Mouse (Mus musculus) megakaryocyte, embryonic 14.5 days (primary cell): Measurements from ENCODE around the gene Mctp2. TPM values are rescaled to one million over a fixed set of nuclear protein-coding genes. Genes with fewer than 3 reads are reported as not detected.
A peak's percentile ranks its signal among the peaks of the same experiment; 100 is the strongest.

Experiments
- H3K27me3 ChIP-seq: replicated peaks from 2 replicates; pipeline ENCODE3; 2012; ENCODE audit warnings: inconsistent platforms
- H3K36me3 ChIP-seq: replicated peaks from 2 replicates; pipeline ENCODE3; 2012; ENCODE audit warnings: low read length, inconsistent platforms, mixed read lengths
- H3K4me1 ChIP-seq: 2 replicates; pipeline ENCODE4 v1.6.1; 2012; ENCODE audit warnings: inconsistent platforms
- H3K4me3 ChIP-seq: replicated peaks from 2 replicates; pipeline ENCODE3; 2012; ENCODE audit warnings: moderate library complexity, mild to moderate bottlenecking, inconsistent platforms
- H3K9me3 ChIP-seq: 2 replicates; pipeline ENCODE4 v1.6.1; 2012; ENCODE audit warnings: inconsistent platforms
- FLI1 ChIP-seq: IDR thresholded peaks from 2 replicates; pipeline ENCODE4 v1.6.1; 2012; ENCODE audit warnings: low read length, inconsistent platforms, mixed read lengths
- GATA1 ChIP-seq: IDR thresholded peaks from 3 replicates; pipeline ENCODE4 v1.6.1; 2012; ENCODE audit warnings: mixed read lengths, low read length, inconsistent platforms, borderline replicate concordance
- polyA plus RNA-seq: library from polyadenylated mRNA; stranded (reverse); fragments of >175 nt; gene quantifications from 2 replicates; pipeline ENCODE4 v1.2.3, GENCODE M21; 2012; ENCODE audit warnings: low replicate concordance; ENCODE audit not compliant: insufficient read depth

Mctp2 gene
- polyA plus RNA-seq, result not detected in 2 replicates

GRCm38 (mm10) chr7:72306382-72306841 lies at the start of gene Mctp2:
Gene Mctp2, minus strand, starts transcription at chr7:72306608.
- TF ChIP-seq GATA1, result no peak
- no peak for TF ChIP-seq FLI1
- peak within 1 kb of the TSS; percentile 94 for H3K4me3 ChIP-seq
- no peaks in the 10 kb centered on the region for H3K9me3 ChIP-seq
- peaks cover 51% of the 10 kb centered on the region for H3K4me1 ChIP-seq
- H3K27me3 ChIP-seq, result peaks cover 11% of the 10 kb centered on the region
- H3K36me3 ChIP-seq, result no peaks in the 10 kb centered on the region

- H3K27me3 ChIP-seq, result no peaks in the 10 kb centered on the region
- H3K4me1 ChIP-seq, result no peaks in the 10 kb centered on the region; the same call in 1 of the 2 replicates
- H3K9me3 ChIP-seq, result no peaks in the 10 kb centered on the region
- H3K36me3 ChIP-seq, result no peaks in the 10 kb centered on the region
- TF ChIP-seq FLI1, result no peak
- no peak for TF ChIP-seq GATA1
- no peak overlapping the region for H3K4me3 ChIP-seq
Measured at GRCm38 (mm10) chr7:72345901-72346300, 39.5 kb upstream of the Mctp2 start.

- Histone ChIP-seq H3K9me3 (no peaks in the 10 kb centered on the region), H3K27me3 (no peaks in the 10 kb centered on the region), H3K36me3 (no peaks in the 10 kb centered on the region), H3K4me3 (no peak overlapping the region), H3K4me1 (peaks cover 4% of the 10 kb centered on the region; the same call in 1 of the 2 replicates)
- TF ChIP-seq GATA1 (no peak), FLI1 (no peak)
Measured at GRCm38 (mm10) chr7:72343751-72344150, 37.3 kb upstream of the Mctp2 start.

GRCm38 (mm10) chr7:72342822-72343221 lies 36.4 kb upstream of the Mctp2 start:
- Histone ChIP-seq H3K4me3 (no peak overlapping the region), H3K36me3 (no peaks in the 10 kb centered on the region)

GRCm38 (mm10) chr7:72325961-72326360 lies 19.6 kb upstream of the Mctp2 start:
- peaks cover 6% of the 10 kb centered on the region for H3K9me3 ChIP-seq
- H3K4me3 ChIP-seq, result no peak overlapping the region
- TF ChIP-seq FLI1 (no peak), GATA1 (no peak)
- no peaks in the 10 kb centered on the region for H3K27me3 ChIP-seq
- no peaks in the 10 kb centered on the region for H3K4me1 ChIP-seq
- H3K36me3 ChIP-seq, result no peaks in the 10 kb centered on the region

More at GRCm38 (mm10) chr7:72342822-72343221, 36.4 kb upstream of the Mctp2 start:
- TF ChIP-seq FLI1 (no peak), GATA1 (no peak)
- Histone ChIP-seq H3K9me3 (no peaks in the 10 kb centered on the region), H3K4me1 (peaks cover 4% of the 10 kb centered on the region; the same call in 1 of the 2 replicates), H3K27me3 (no peaks in the 10 kb centered on the region)

- H3K4me3 ChIP-seq, result no peak overlapping the region
- TF ChIP-seq FLI1, result no peak
- no peak for TF ChIP-seq GATA1
- peaks cover 19% of the 10 kb centered on the region for H3K9me3 ChIP-seq
- H3K27me3 ChIP-seq, result peaks cover 5% of the 10 kb centered on the region
- no peaks in the 10 kb centered on the region for H3K4me1 ChIP-seq
- H3K36me3 ChIP-seq, result no peaks in the 10 kb centered on the region
Measured at GRCm38 (mm10) chr7:72320906-72321305, 14.5 kb upstream of the Mctp2 start.

- peaks cover 5% of the 10 kb centered on the region for H3K27me3 ChIP-seq
- H3K4me3 ChIP-seq, result no peak overlapping the region
- peaks cover 19% of the 10 kb centered on the region for H3K9me3 ChIP-seq
- H3K36me3 ChIP-seq, result no peaks in the 10 kb centered on the region
- TF ChIP-seq FLI1 (no peak), GATA1 (no peak)
- H3K4me1 ChIP-seq, result no peaks in the 10 kb centered on the region
Measured at GRCm38 (mm10) chr7:72320441-72320840, 14.0 kb upstream of the Mctp2 start.

GRCm38 (mm10) chr7:72314395-72315060 lies 8.1 kb upstream of the Mctp2 start:
- H3K36me3 ChIP-seq, result no peaks in the 10 kb centered on the region
- H3K27me3 ChIP-seq, result peaks cover 6% of the 10 kb centered on the region
- no peak overlapping the region for H3K4me3 ChIP-seq
- H3K4me1 ChIP-seq, result peaks cover 7% of the 10 kb centered on the region
- no peak for TF ChIP-seq FLI1
- no peak for TF ChIP-seq GATA1
- H3K9me3 ChIP-seq, result peaks cover 11% of the 10 kb centered on the region; the same call in 1 of the 2 replicates

- Histone ChIP-seq H3K36me3 (no peaks in the 10 kb centered on the region), H3K4me1 (peaks cover 7% of the 10 kb centered on the region), H3K27me3 (peaks cover 3% of the 10 kb centered on the region), H3K9me3 (peaks cover 5% of the 10 kb centered on the region; the same call in 1 of the 2 replicates), H3K4me3 (no peak overlapping the region)
- TF ChIP-seq GATA1, result no peak
- TF ChIP-seq FLI1, result no peak
Measured at GRCm38 (mm10) chr7:72313908-72314307, 7.5 kb upstream of the Mctp2 start.

- peaks cover 4% of the 10 kb centered on the region for H3K27me3 ChIP-seq
- no peaks in the 10 kb centered on the region for H3K36me3 ChIP-seq
- no peak for TF ChIP-seq GATA1
- TF ChIP-seq FLI1, result no peak
- H3K4me1 ChIP-seq, result peaks cover 31% of the 10 kb centered on the region
- H3K9me3 ChIP-seq, result no peaks in the 10 kb centered on the region
- no peak overlapping the region for H3K4me3 ChIP-seq
Measured at GRCm38 (mm10) chr7:72311582-72311981, 5.2 kb upstream of the Mctp2 start.
